Mouse (Mus musculus) stomach, embryonic 16.5 days (tissue): ENCODE measurements around the gene Acsf3. TPM values are rescaled to one million over a fixed set of nuclear protein-coding genes. Genes with fewer than 3 reads are reported as not detected.
A peak's percentile ranks its signal among the peaks of the same experiment; 100 is the strongest.

Experiments used
- ATAC-seq: fragments of 200-750 bp; cut with Nextera tagmentation; 2 replicates; pipeline ENCODE4 v1.8.0; 2017; ENCODE audit warnings: moderate number of reproducible peaks, moderate TSS enrichment; ENCODE audit not compliant: insufficient read depth, low FRiP score
- H3K27ac ChIP-seq: fragments of 300-500 bp; sonication (generic); 2 replicates; pipeline ENCODE4 v1.5.1; 2014; ENCODE audit warnings: low read length
- H3K27me3 ChIP-seq: fragments of 300-500 bp; sonication (generic); 2 replicates; pipeline ENCODE4 v1.6.1; 2014; ENCODE audit warnings: low read length, control low read depth, mixed read lengths; ENCODE audit not compliant: control insufficient read depth, insufficient read depth
- H3K36me3 ChIP-seq: fragments of 300-500 bp; sonication (generic); 2 replicates; pipeline ENCODE4 v1.6.1; 2014; ENCODE audit warnings: low read length; ENCODE audit not compliant: control insufficient read depth, insufficient read depth
- H3K4me1 ChIP-seq: fragments of 300-500 bp; sonication (generic); 2 replicates; pipeline ENCODE4 v1.6.1; 2014; ENCODE audit warnings: low read length, control low read depth, mixed read lengths; ENCODE audit not compliant: control insufficient read depth, insufficient read depth
- H3K4me2 ChIP-seq: fragments of 300-500 bp; sonication (generic); 2 replicates; pipeline ENCODE4 v1.6.1; 2014; ENCODE audit warnings: low read depth, low read length, mixed read lengths
- H3K4me3 ChIP-seq: fragments of 300-500 bp; sonication (generic); replicated peaks from 2 replicates; pipeline ENCODE4 v1.5.1; 2014; ENCODE audit warnings: mild to moderate bottlenecking, low read length
- H3K9ac ChIP-seq: fragments of 300-500 bp; sonication (generic); 2 replicates; pipeline ENCODE4 v1.6.1; 2014; ENCODE audit warnings: low read length
- H3K9me3 ChIP-seq: fragments of 300-500 bp; sonication (generic); replicated peaks from 2 replicates; pipeline ENCODE4 v1.6.1; 2016; ENCODE audit warnings: low read length, control low read depth; ENCODE audit not compliant: control insufficient read depth
- WGBS: fragments of 180-500 bp; shearing (Covaris S2); extraction: QIAGEN DNeasy Blood & Tissue Kit; methylation state at CpG from one replicate; pipeline ENCODE4 v1.1.7; 2014; 5-methylcytosine and 5-hydroxymethylcytosine counted together
- polyA plus RNA-seq: library from polyadenylated mRNA; unstranded; fragments of >200 nt; fragmentation: Nextera tagmentation; extraction: Ambion mirVana; gene quantifications from 2 replicates; pipeline ENCODE4 v1.2.1, GENCODE M21; 2015

Gene Acsf3
- polyA plus RNA-seq, 1 experiment from 2014 or later, result 20.1 TPM

GRCm38 (mm10) chr8:122752111-122752721, 23.1 kb upstream of the Acsf3 start:
- ATAC-seq, result no peak
- H3K4me3 ChIP-seq, result no peak overlapping the region
- no peaks in the 10 kb centered on the region for H3K9me3 ChIP-seq
- no peak overlapping the region for H3K9ac ChIP-seq
- H3K4me1 ChIP-seq, result no peaks in the 10 kb centered on the region
- WGBS, result 79% methylated on average over 29 of the region's 29 CpGs
- H3K27ac ChIP-seq, result no peak overlapping the region
- no peaks in the 10 kb centered on the region for H3K27me3 ChIP-seq
- H3K36me3 ChIP-seq, result no peaks in the 10 kb centered on the region
- no peak overlapping the region for H3K4me2 ChIP-seq

GRCm38 (mm10) chr8:122758597-122758996, 16.7 kb upstream of the Acsf3 start:
- Histone ChIP-seq H3K27ac (no peak overlapping the region), H3K4me1 (no peaks in the 10 kb centered on the region), H3K9me3 (no peaks in the 10 kb centered on the region), H3K4me3 (no peak overlapping the region), H3K36me3 (no peaks in the 10 kb centered on the region), H3K27me3 (no peaks in the 10 kb centered on the region), H3K9ac (no peak overlapping the region), H3K4me2 (no peak overlapping the region)
- ATAC-seq, result no peak

- no peaks in the 10 kb centered on the region for H3K4me1 ChIP-seq
- no peak for ATAC-seq
- H3K36me3 ChIP-seq, result no peaks in the 10 kb centered on the region
- no peaks in the 10 kb centered on the region for H3K9me3 ChIP-seq
- no peak overlapping the region for H3K9ac ChIP-seq
- WGBS, result 76% methylated on average over 7 of the region's 7 CpGs
- no peaks in the 10 kb centered on the region for H3K27me3 ChIP-seq
- H3K27ac ChIP-seq, result no peak overlapping the region
- no peak overlapping the region for H3K4me2 ChIP-seq
- H3K4me3 ChIP-seq, result no peak overlapping the region
These were observed 15.2 kb upstream of the Acsf3 start for GRCm38 (mm10) chr8:122760116-122760515.

GRCm38 (mm10) chr8:122761109-122761508, 14.2 kb upstream of the Acsf3 start:
- no peak overlapping the region for H3K9ac ChIP-seq
- H3K4me1 ChIP-seq, result no peaks in the 10 kb centered on the region
- no peaks in the 10 kb centered on the region for H3K27me3 ChIP-seq
- no peak for ATAC-seq
- 66% methylated on average over 6 of the region's 6 CpGs for WGBS
- H3K4me2 ChIP-seq, result no peak overlapping the region
- no peak overlapping the region for H3K27ac ChIP-seq
- H3K36me3 ChIP-seq, result no peaks in the 10 kb centered on the region
- H3K4me3 ChIP-seq, result no peak overlapping the region
- no peaks in the 10 kb centered on the region for H3K9me3 ChIP-seq

GRCm38 (mm10) chr8:122762731-122763266, 12.5 kb upstream of the Acsf3 start:
- no peaks in the 10 kb centered on the region for H3K36me3 ChIP-seq
- peak overlapping the region; percentile 23; the same call in 1 of the 2 replicates for H3K9ac ChIP-seq
- ATAC-seq, result no peak
- H3K4me3 ChIP-seq, result no peak overlapping the region
- H3K27ac ChIP-seq, result peak overlapping the region; percentile 76
- WGBS, result 56% methylated on average over 12 of the region's 12 CpGs
- no peaks in the 10 kb centered on the region for H3K4me1 ChIP-seq
- no peaks in the 10 kb centered on the region for H3K27me3 ChIP-seq
- H3K4me2 ChIP-seq, result no peak overlapping the region
- H3K9me3 ChIP-seq, result no peaks in the 10 kb centered on the region

- peak overlapping the region; percentile 23; the same call in 1 of the 2 replicates for H3K9ac ChIP-seq
- H3K9me3 ChIP-seq, result no peaks in the 10 kb centered on the region
- H3K4me2 ChIP-seq, result no peak overlapping the region
- 66% methylated on average over 14 of the region's 14 CpGs for WGBS
- peak overlapping the region; percentile 76 for H3K27ac ChIP-seq
- H3K4me3 ChIP-seq, result no peak overlapping the region
- H3K27me3 ChIP-seq, result no peaks in the 10 kb centered on the region
- no peaks in the 10 kb centered on the region for H3K36me3 ChIP-seq
- no peak for ATAC-seq
- no peaks in the 10 kb centered on the region for H3K4me1 ChIP-seq
These were observed 12.0 kb upstream of the Acsf3 start for GRCm38 (mm10) chr8:122763267-122763738.

GRCm38 (mm10) chr8:122764790-122765474, 10.4 kb upstream of the Acsf3 start:
- Histone ChIP-seq H3K36me3 (no peaks in the 10 kb centered on the region), H3K4me3 (no peak overlapping the region), H3K27me3 (no peaks in the 10 kb centered on the region), H3K4me2 (no peak overlapping the region), H3K4me1 (no peaks in the 10 kb centered on the region), H3K27ac (no peak overlapping the region), H3K9ac (no peak overlapping the region), H3K9me3 (no peaks in the 10 kb centered on the region)
- no peak for ATAC-seq
- 84% methylated on average over 7 of the region's 7 CpGs for WGBS

GRCm38 (mm10) chr8:122766189-122766588, 9.1 kb upstream of the Acsf3 start:
- 34% methylated on average over 5 of the region's 5 CpGs for WGBS

GRCm38 (mm10) chr8:122766647-122767200, 8.6 kb upstream of the Acsf3 start:
- no peaks in the 10 kb centered on the region for H3K36me3 ChIP-seq
- 71% methylated on average over 8 of the region's 8 CpGs for WGBS
- no peak for ATAC-seq

More at GRCm38 (mm10) chr8:122766189-122766588, 9.1 kb upstream of the Acsf3 start:
- peak; percentile 32; the same call in 1 of the 2 replicates for ATAC-seq
- no peaks in the 10 kb centered on the region for H3K9me3 ChIP-seq
- H3K9ac ChIP-seq, result no peak overlapping the region
- H3K4me3 ChIP-seq, result no peak overlapping the region
- H3K4me2 ChIP-seq, result no peak overlapping the region
- H3K27ac ChIP-seq, result no peak overlapping the region
- H3K4me1 ChIP-seq, result no peaks in the 10 kb centered on the region
- no peaks in the 10 kb centered on the region for H3K36me3 ChIP-seq
- H3K27me3 ChIP-seq, result no peaks in the 10 kb centered on the region

More at GRCm38 (mm10) chr8:122766647-122767200, 8.6 kb upstream of the Acsf3 start:
- no peak overlapping the region for H3K9ac ChIP-seq
- no peaks in the 10 kb centered on the region for H3K27me3 ChIP-seq
- H3K4me3 ChIP-seq, result no peak overlapping the region
- H3K4me1 ChIP-seq, result no peaks in the 10 kb centered on the region
- no peak overlapping the region for H3K27ac ChIP-seq
- H3K4me2 ChIP-seq, result no peak overlapping the region
- H3K9me3 ChIP-seq, result no peaks in the 10 kb centered on the region
